Mouse (Mus musculus): ENCODE measurements at regions not wholly inside any gene's neighbourhood (a gene's known extent, or its start where the extent isn't known, plus 50 kb on each side); places are given as distances from the start of the nearest gene placed in this dataset.

DNA sequence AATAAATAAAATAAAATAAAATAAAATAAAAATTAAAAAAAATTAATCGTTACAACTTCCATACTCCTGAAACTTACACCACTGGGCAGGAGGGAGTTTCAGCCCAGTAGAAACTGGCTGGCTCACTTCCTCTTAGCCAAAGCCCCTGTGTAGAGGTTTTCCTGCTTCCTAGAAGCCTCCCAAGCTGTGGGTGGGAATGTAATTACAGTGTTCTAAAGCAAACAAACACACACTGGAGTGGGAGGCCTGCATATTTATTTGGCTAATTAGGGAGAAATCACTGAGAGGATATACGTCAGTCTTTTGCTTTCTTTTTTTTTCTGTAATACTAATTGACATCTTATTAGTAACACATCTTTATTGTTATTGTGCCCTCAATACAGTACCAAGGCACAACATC, 94.2 kb upstream of the Cdh5 start:
- Histone ChIP-seq H3K4me3 (ENCODE audit: low read depth, low read length) (no peak overlapping the region), H3K27ac (ENCODE audit: low read depth) (no peak overlapping the region), H3K27me3 (ENCODE audit: control insufficient read depth, insufficient read depth, low read length) (no peaks in the 10 kb centered on the region), H3K9me3 (replicated peaks; ENCODE audit: control insufficient read depth, low read length) (no peaks in the 10 kb centered on the region), H3K4me1 (ENCODE audit: control insufficient read depth, insufficient read depth) (no peaks in the 10 kb centered on the region), H3K4me2 (ENCODE audit: low read depth, low read length) (no peak overlapping the region), H3K9ac (replicated peaks; ENCODE audit: low read depth, low read length) (no peak overlapping the region), H3K36me3 (replicated peaks; ENCODE audit: control insufficient read depth, insufficient read depth, low read length) (no peaks in the 10 kb centered on the region)
- ATAC-seq (ENCODE audit: insufficient read depth, low read depth) (no peak), DNase-seq (ENCODE audit: low spot score) (no peak)
- 83% methylated on average over 2 of the region's 2 CpGs for WGBS
- TF ChIP-seq CTCF (IDR thresholded peaks at IDR 0.05; ENCODE audit: low read depth) (no peak), EP300 (IDR thresholded peaks at IDR 0.05; ENCODE audit: low read depth) (no peak)

DNA sequence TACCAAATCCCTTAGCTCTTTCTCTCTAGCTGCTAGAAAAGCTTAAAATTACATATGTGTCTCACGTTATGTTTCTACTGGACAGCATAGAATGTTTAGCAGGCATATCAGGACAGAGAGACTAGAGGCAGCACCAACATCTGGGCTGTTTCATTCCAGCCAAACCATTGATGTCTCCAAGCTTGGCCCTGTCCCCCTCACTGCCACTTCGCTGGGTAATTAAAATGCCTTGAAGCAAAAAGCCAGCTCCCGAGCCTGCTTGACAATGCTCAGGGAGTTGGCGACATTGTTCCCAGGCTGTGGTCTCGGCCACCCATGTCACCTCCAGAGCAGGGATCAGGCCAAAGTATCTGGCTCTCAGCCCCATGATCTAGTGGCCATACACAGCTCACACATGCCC, 92.7 kb upstream of the Cdh5 start:
- Histone ChIP-seq H3K9ac (replicated peaks; ENCODE audit: low read depth, low read length) (no peak overlapping the region), H3K36me3 (replicated peaks; ENCODE audit: control insufficient read depth, insufficient read depth, low read length) (no peaks in the 10 kb centered on the region), H3K27ac (ENCODE audit: low read depth) (no peak overlapping the region), H3K27me3 (ENCODE audit: control insufficient read depth, insufficient read depth, low read length) (no peaks in the 10 kb centered on the region), H3K4me3 (ENCODE audit: low read depth, low read length) (no peak overlapping the region), H3K4me2 (ENCODE audit: low read depth, low read length) (no peak overlapping the region), H3K9me3 (replicated peaks; ENCODE audit: control insufficient read depth, low read length) (no peaks in the 10 kb centered on the region), H3K4me1 (ENCODE audit: control insufficient read depth, insufficient read depth) (no peaks in the 10 kb centered on the region)
- ATAC-seq (ENCODE audit: insufficient read depth, low read depth) (no peak), DNase-seq (ENCODE audit: low spot score) (no peak)
- no peak for TF ChIP-seq CTCF (IDR thresholded peaks at IDR 0.05; ENCODE audit: low read depth)
- no peak for TF ChIP-seq EP300 (IDR thresholded peaks at IDR 0.05; ENCODE audit: low read depth)
- 73% methylated on average over 5 of the region's 5 CpGs for WGBS

DNA sequence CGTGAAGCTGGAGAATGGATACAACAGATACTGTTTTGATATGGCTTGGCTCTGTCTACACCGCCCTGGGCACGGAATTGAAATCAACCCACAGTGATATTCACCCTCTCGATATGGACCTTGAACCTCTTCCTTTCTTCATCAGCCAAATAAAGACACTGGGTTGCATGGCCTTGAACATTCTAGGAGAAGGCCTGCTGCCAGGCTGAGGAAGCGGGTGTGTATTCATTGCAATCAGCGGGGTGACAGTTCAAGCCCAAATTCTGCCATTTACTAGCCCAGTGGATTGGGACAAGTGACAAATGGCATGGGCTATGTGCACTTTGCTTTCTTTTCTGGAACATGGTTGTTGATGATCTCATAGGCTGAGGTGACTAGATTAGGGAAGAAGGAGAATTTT, 92.1 kb upstream of the Cdh5 start:
- no peak overlapping the region for H3K4me3 ChIP-seq (ENCODE audit: low read depth, low read length)
- no peak overlapping the region for H3K4me2 ChIP-seq (ENCODE audit: low read depth, low read length)
- H3K4me1 ChIP-seq (ENCODE audit: control insufficient read depth, insufficient read depth): no peaks in the 10 kb centered on the region
- ATAC-seq (ENCODE audit: insufficient read depth, low read depth): no peak
- H3K9ac ChIP-seq (replicated peaks; ENCODE audit: low read depth, low read length): no peak overlapping the region
- H3K9me3 ChIP-seq (replicated peaks; ENCODE audit: control insufficient read depth, low read length): no peaks in the 10 kb centered on the region
- WGBS: 79% methylated on average over 6 of the region's 6 CpGs
- no peak overlapping the region for H3K27ac ChIP-seq (ENCODE audit: low read depth)
- H3K36me3 ChIP-seq (replicated peaks; ENCODE audit: control insufficient read depth, insufficient read depth, low read length): no peaks in the 10 kb centered on the region
- TF ChIP-seq EP300 (IDR thresholded peaks at IDR 0.05; ENCODE audit: low read depth): no peak
- H3K27me3 ChIP-seq (ENCODE audit: control insufficient read depth, insufficient read depth, low read length): no peaks in the 10 kb centered on the region
- DNase-seq (ENCODE audit: low spot score): no peak

DNA sequence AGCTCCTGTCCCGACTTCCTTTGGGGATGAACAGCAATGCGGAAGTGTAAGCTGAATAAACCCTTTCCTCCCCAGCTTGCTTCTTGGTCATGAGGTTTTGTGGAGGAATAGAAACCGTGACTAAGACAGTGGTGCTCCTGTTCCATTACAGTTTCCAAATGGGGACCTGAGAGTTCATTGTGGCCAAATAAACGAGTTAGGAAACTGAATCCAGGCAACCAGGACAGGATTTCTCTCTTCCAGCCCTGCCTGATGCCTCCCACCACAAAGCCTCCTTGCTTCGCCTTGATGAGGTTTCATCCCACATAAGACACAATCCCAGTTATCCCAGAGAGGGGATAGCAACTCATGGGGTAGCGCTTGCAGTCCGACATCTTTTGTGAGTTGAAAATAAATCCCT, 79.2 kb upstream of the Cdh5 start:
- H3K36me3 ChIP-seq (replicated peaks; ENCODE audit: control insufficient read depth, insufficient read depth, low read length): no peaks in the 10 kb centered on the region
- DNase-seq (ENCODE audit: low spot score): no peak
- H3K9ac ChIP-seq (replicated peaks; ENCODE audit: low read depth, low read length): no peak overlapping the region
- H3K4me1 ChIP-seq (ENCODE audit: control insufficient read depth, insufficient read depth): peaks cover 4% of the 10 kb centered on the region; the same call in 1 of the 2 replicates
- TF ChIP-seq EP300 (IDR thresholded peaks at IDR 0.05; ENCODE audit: low read depth) (no peak), CTCF (IDR thresholded peaks at IDR 0.05; ENCODE audit: low read depth) (no peak)
- no peak overlapping the region for H3K27ac ChIP-seq (ENCODE audit: low read depth)
- no peak for ATAC-seq (ENCODE audit: insufficient read depth, low read depth)
- H3K27me3 ChIP-seq (ENCODE audit: control insufficient read depth, insufficient read depth, low read length): no peaks in the 10 kb centered on the region
- H3K9me3 ChIP-seq (replicated peaks; ENCODE audit: control insufficient read depth, low read length): no peaks in the 10 kb centered on the region
- no peak overlapping the region for H3K4me3 ChIP-seq (ENCODE audit: low read depth, low read length)
- no peak overlapping the region for H3K4me2 ChIP-seq (ENCODE audit: low read depth, low read length)
- WGBS: 78% methylated on average over 7 of the region's 7 CpGs

DNA sequence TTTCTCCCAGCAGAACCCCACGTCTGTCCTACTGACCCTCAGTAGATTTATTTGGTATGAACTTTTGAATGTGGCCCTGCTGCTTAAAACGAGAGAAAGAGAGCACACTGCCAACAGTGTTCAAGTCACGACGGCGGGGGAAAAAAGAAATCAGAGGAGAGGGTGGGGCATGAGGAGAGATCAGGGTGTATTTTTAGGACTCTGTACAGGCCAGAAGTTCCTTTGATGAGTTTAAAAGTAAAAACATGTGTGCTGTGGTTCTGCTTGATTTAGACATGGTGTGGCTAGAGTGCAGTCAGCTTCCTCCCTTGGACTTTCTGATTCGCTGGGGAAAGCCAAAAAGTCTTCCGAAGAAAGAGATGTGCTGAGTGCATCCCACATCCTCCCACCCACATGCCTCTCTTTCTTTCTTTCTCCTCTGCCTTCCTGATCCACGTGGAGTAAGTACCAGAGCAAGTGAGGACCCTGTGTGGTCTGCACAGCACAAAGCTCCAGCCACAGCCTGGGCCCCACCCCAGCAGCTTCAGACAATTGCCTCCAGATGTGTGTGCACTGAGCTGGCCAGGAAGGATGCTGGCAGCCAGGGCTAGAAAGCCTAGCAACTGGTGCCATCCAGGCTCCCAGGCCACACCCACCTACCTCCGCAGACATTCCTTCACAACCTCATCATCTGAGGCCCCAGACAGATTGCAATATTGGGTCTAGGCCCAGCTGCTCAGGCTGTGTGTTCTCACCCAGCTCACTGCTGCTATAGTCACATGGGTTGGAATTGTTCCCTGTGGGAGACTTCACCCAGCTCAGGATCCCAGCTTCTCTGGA, 78.5 kb upstream of the Cdh5 start:
- ATAC-seq (ENCODE audit: insufficient read depth, low read depth): peak; percentile 51

More for the DNA sequence above, 78.5 kb upstream of the Cdh5 start:
- H3K36me3 ChIP-seq (replicated peaks; ENCODE audit: control insufficient read depth, insufficient read depth, low read length): no peaks in the 10 kb centered on the region
- no peak overlapping the region for H3K9ac ChIP-seq (replicated peaks; ENCODE audit: low read depth, low read length)
- no peak overlapping the region for H3K4me3 ChIP-seq (ENCODE audit: low read depth, low read length)
- peaks cover 4% of the 10 kb centered on the region; the same call in 1 of the 2 replicates for H3K4me1 ChIP-seq (ENCODE audit: control insufficient read depth, insufficient read depth)
- DNase-seq (ENCODE audit: low spot score): no peak
- H3K27me3 ChIP-seq (ENCODE audit: control insufficient read depth, insufficient read depth, low read length): no peaks in the 10 kb centered on the region
- H3K4me2 ChIP-seq (ENCODE audit: low read depth, low read length): no peak overlapping the region
- TF ChIP-seq EP300 (IDR thresholded peaks at IDR 0.05; ENCODE audit: low read depth): no peak
- no peak for TF ChIP-seq CTCF (IDR thresholded peaks at IDR 0.05; ENCODE audit: low read depth)
- H3K9me3 ChIP-seq (replicated peaks; ENCODE audit: control insufficient read depth, low read length): no peaks in the 10 kb centered on the region
- WGBS: 39% methylated on average over 9 of the region's 9 CpGs
- H3K27ac ChIP-seq (ENCODE audit: low read depth): no peak overlapping the region; the same call in 1 of the 2 replicates
